Mouse (Mus musculus): ENCODE results near the gene Creb3l2.

DNA sequence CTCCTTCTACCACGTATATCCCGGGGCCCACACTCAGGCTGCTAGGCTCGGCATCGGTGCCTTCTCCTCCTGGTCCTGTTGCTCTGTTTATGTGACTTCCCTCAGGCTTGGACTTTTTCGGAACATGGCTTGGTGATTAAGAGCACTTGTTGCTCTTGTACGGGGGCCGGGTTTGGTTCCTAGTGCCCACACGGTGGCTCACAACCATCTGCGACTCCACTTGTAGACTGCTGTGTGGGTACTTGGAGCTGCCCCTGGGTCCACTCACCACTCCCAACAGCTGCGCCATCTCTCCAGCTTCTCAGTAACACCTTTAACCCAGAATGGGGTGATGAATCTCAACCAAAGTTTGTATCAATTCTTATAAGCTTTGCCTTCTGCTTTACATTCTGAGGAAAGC is 27.4 kb downstream of the Creb3l2 start:
- TF ChIP-seq EP300 (IDR thresholded peaks at IDR 0.05; ENCODE audit: insufficient read depth, low read depth, low read length) (no peak), POLR2A (IDR thresholded peaks at IDR 0.05; ENCODE audit: insufficient read depth, low read length) (no peak)
